Mouse (Mus musculus) liver, embryonic 15.5 days (tissue): ENCODE results near the gene Ddx21. TPM values are rescaled to one million over a fixed set of nuclear protein-coding genes. Genes with fewer than 3 reads are reported as not detected.
"Not testable (repeated sequence)": the region's sequence is repeated elsewhere in the genome, so short reads cannot be mapped to it uniquely, and the experiment has no call there.

Experiments used
- ATAC-seq: fragments of 200-750 bp; cut with Nextera tagmentation; 2 replicates; pipeline ENCODE4 v1.8.0; 2017; ENCODE audit warnings: moderate number of reproducible peaks, mild to moderate bottlenecking, moderate library complexity; ENCODE audit not compliant: insufficient read depth
- H3K27ac ChIP-seq: fragments of 300-500 bp; sonication (generic); replicated peaks from 2 replicates; pipeline ENCODE4 v1.5.1; 2015; ENCODE audit warnings: mild to moderate bottlenecking, inconsistent platforms
- H3K27me3 ChIP-seq: fragments of 300-500 bp; sonication (generic); 2 replicates; pipeline ENCODE4 v1.6.1; 2015; ENCODE audit warnings: mild to moderate bottlenecking, inconsistent platforms
- H3K36me3 ChIP-seq: fragments of 300-500 bp; sonication (generic); replicated peaks from 2 replicates; pipeline ENCODE4 v1.6.1; 2015; ENCODE audit warnings: moderate library complexity, mild to moderate bottlenecking, inconsistent platforms
- H3K4me1 ChIP-seq: fragments of 300-500 bp; sonication (generic); replicated peaks from 2 replicates; pipeline ENCODE4 v1.6.1; 2015; ENCODE audit warnings: inconsistent platforms
- H3K4me2 ChIP-seq: fragments of 300-500 bp; sonication (generic); 2 replicates; pipeline ENCODE4 v1.6.1; 2015; ENCODE audit warnings: moderate library complexity, mild to moderate bottlenecking, inconsistent platforms
- H3K4me3 ChIP-seq: fragments of 300-500 bp; sonication (generic); replicated peaks from 2 replicates; pipeline ENCODE4 v1.5.1; 2015; ENCODE audit warnings: mild to moderate bottlenecking, inconsistent platforms
- H3K9ac ChIP-seq: fragments of 300-500 bp; sonication (generic); 2 replicates; pipeline ENCODE4 v1.6.1; 2015; ENCODE audit warnings: moderate library complexity, mild to moderate bottlenecking, inconsistent platforms
- H3K9me3 ChIP-seq: fragments of 300-500 bp; sonication (generic); replicated peaks from 2 replicates; pipeline ENCODE4 v1.6.1; 2016; ENCODE audit warnings: inconsistent platforms
- WGBS: fragments of 180-500 bp; shearing (Covaris S2); methylation state at CpG from one replicate; pipeline ENCODE4 v1.1.7; 2015; ENCODE audit warnings: mixed read lengths; ENCODE audit not compliant: insufficient replicate concordance; 5-methylcytosine and 5-hydroxymethylcytosine counted together
- polyA plus RNA-seq: library from polyadenylated mRNA; unstranded; fragments of >200 nt; fragmentation: Nextera tagmentation; extraction: Ambion mirVana; gene quantifications from 2 replicates; pipeline ENCODE4 v1.2.1, GENCODE M21; 2015

Ddx21 gene
- 10.7 and 11.8 TPM in 2 replicates for polyA plus RNA-seq

GRCm38 (mm10) chr10:62602177-62603040 lies at the start of gene Ddx21:
Gene Ddx21, minus strand, starts transcription at chr10:62602281.
- ATAC-seq, result peak; percentile 91
- peak within 1 kb of the TSS; percentile 91 for H3K4me3 ChIP-seq
- 1% methylated on average over 53 of the region's 53 CpGs for whole genome bisulfite sequencing
- peak within 1 kb of the TSS; percentile 75 for H3K27ac ChIP-seq
- H3K36me3 ChIP-seq, result peaks cover 17% of the 10 kb centered on the region
- H3K4me2 ChIP-seq, result peak within 1 kb of the TSS; percentile 97
- H3K9me3 ChIP-seq, result no peaks in the 10 kb centered on the region
- H3K4me1 ChIP-seq, result peaks cover 37% of the 10 kb centered on the region
- no peaks in the 10 kb centered on the region for H3K27me3 ChIP-seq
- peak within 1 kb of the TSS; percentile 79 for H3K9ac ChIP-seq

GRCm38 (mm10) chr10:62650881-62651810 lies 49.1 kb upstream of the Ddx21 start, which contains the start of gene Ddx50:
Gene Ddx50, minus strand, starts transcription at chr10:62651218.
- Histone ChIP-seq H3K9ac (peak within 1 kb of the TSS; percentile 86), H3K9me3 (no peaks in the 10 kb centered on the region), H3K4me2 (peak within 1 kb of the TSS; percentile 89), H3K36me3 (peaks cover 7% of the 10 kb centered on the region), H3K27me3 (no peaks in the 10 kb centered on the region), H3K4me1 (peaks cover 24% of the 10 kb centered on the region), H3K27ac (peak within 1 kb of the TSS; percentile 91), H3K4me3 (peak within 1 kb of the TSS; percentile 98)
- under 1% methylated on average over 88 of the region's 89 CpGs for WGBS
- ATAC-seq, result peak; percentile 98

GRCm38 (mm10) chr10:62650358-62650782 lies 48.3 kb upstream of the Ddx21 start:
- H3K9ac ChIP-seq, result peak overlapping the region; percentile 86
- peak overlapping the region; percentile 89 for H3K4me2 ChIP-seq
- no peaks in the 10 kb centered on the region for H3K27me3 ChIP-seq
- no peak for ATAC-seq
- H3K36me3 ChIP-seq, result peaks cover 11% of the 10 kb centered on the region
- peak overlapping the region; percentile 98 for H3K4me3 ChIP-seq
- H3K4me1 ChIP-seq, result peaks cover 24% of the 10 kb centered on the region
- H3K27ac ChIP-seq, result peak overlapping the region; percentile 91
- H3K9me3 ChIP-seq, result no peaks in the 10 kb centered on the region
- under 1% methylated on average over 17 of the region's 17 CpGs for WGBS

GRCm38 (mm10) chr10:62604161-62604560 lies 2.1 kb upstream of the Ddx21 start:
- no peak for ATAC-seq
- 69% methylated on average over 3 of the region's 3 CpGs for WGBS

GRCm38 (mm10) chr10:62603233-62604030 lies 1.4 kb upstream of the Ddx21 start:
- peak overlapping the region; percentile 97 for H3K4me2 ChIP-seq
- no peak overlapping the region for H3K27ac ChIP-seq
- H3K9ac ChIP-seq, result no peak overlapping the region
- peak overlapping the region; percentile 91 for H3K4me3 ChIP-seq
- 70% methylated on average over 12 of the region's 12 CpGs for WGBS
- no peaks in the 10 kb centered on the region for H3K9me3 ChIP-seq
- no peaks in the 10 kb centered on the region for H3K27me3 ChIP-seq
- peaks cover 7% of the 10 kb centered on the region for H3K36me3 ChIP-seq
- H3K4me1 ChIP-seq, result peaks cover 31% of the 10 kb centered on the region
- no peak for ATAC-seq

More at GRCm38 (mm10) chr10:62604161-62604560, 2.1 kb upstream of the Ddx21 start:
- Histone ChIP-seq H3K4me1 (peaks cover 31% of the 10 kb centered on the region), H3K4me3 (no peak overlapping the region), H3K27me3 (no peaks in the 10 kb centered on the region), H3K4me2 (peak overlapping the region; percentile 97; the same call in 1 of the 2 replicates), H3K36me3 (0 out of 2 replicates have a peak, but pooled peaks cover under 1% of the 10 kb centered on the region), H3K27ac (no peak overlapping the region), H3K9ac (no peak overlapping the region), H3K9me3 (no peaks in the 10 kb centered on the region)

- no peaks in the 10 kb centered on the region for H3K27me3 ChIP-seq
- peak overlapping the region; percentile 91 for H3K4me3 ChIP-seq
- H3K27ac ChIP-seq, result peak overlapping the region; percentile 75
- peak overlapping the region; percentile 97 for H3K4me2 ChIP-seq
- peaks cover 38% of the 10 kb centered on the region for H3K4me1 ChIP-seq
- under 1% methylated on average over 23 of the region's 23 CpGs for WGBS
- peak overlapping the region; percentile 79 for H3K9ac ChIP-seq
- no peaks in the 10 kb centered on the region for H3K9me3 ChIP-seq
- peaks cover 23% of the 10 kb centered on the region for H3K36me3 ChIP-seq
- ATAC-seq, result peak; percentile 65
Measured at GRCm38 (mm10) chr10:62601833-62602176, 276 bp downstream of the Ddx21 start.

GRCm38 (mm10) chr10:62601053-62601791 lies 859 bp downstream of the Ddx21 start:
- Histone ChIP-seq H3K9me3 (no peaks in the 10 kb centered on the region), H3K4me2 (peak overlapping the region; percentile 97), H3K36me3 (peaks cover 26% of the 10 kb centered on the region), H3K27ac (no peak overlapping the region), H3K4me1 (peaks cover 38% of the 10 kb centered on the region), H3K27me3 (no peaks in the 10 kb centered on the region), H3K9ac (peak overlapping the region; percentile 79), H3K4me3 (peak overlapping the region; percentile 91)
- WGBS, result 5% methylated on average over 20 of the region's 20 CpGs
- ATAC-seq, result no peak

- H3K36me3 ChIP-seq, result peaks cover 37% of the 10 kb centered on the region
- H3K4me2 ChIP-seq, result peak overlapping the region; percentile 97
- H3K4me1 ChIP-seq, result peaks cover 38% of the 10 kb centered on the region
- no peak for ATAC-seq
- H3K4me3 ChIP-seq, result 0 out of 2 replicates have a peak overlapping the region, but pooled peaks have one; percentile 91
- no peaks in the 10 kb centered on the region for H3K27me3 ChIP-seq
- no peaks in the 10 kb centered on the region for H3K9me3 ChIP-seq
- 65% methylated on average over 6 of the region's 6 CpGs for WGBS
- H3K27ac ChIP-seq, result no peak overlapping the region
- H3K9ac ChIP-seq, result no peak overlapping the region
Measured at GRCm38 (mm10) chr10:62600056-62600455, 2.0 kb downstream of the Ddx21 start.

- peaks cover 44% of the 10 kb centered on the region for H3K36me3 ChIP-seq
Measured at GRCm38 (mm10) chr10:62599311-62599710, 2.8 kb downstream of the Ddx21 start.

GRCm38 (mm10) chr10:62592496-62592895 lies 9.6 kb downstream of the Ddx21 start:
- Histone ChIP-seq H3K27me3 (no peaks in the 10 kb centered on the region), H3K9me3 (no peaks in the 10 kb centered on the region), H3K4me2 (no peak overlapping the region), H3K4me1 (0 out of 2 replicates have a peak, but pooled peaks cover 6% of the 10 kb centered on the region), H3K9ac (no peak overlapping the region), H3K4me3 (no peak overlapping the region), H3K27ac (no peak overlapping the region), H3K36me3 (peaks cover 94% of the 10 kb centered on the region)
- 87% methylated on average over 7 of the region's 7 CpGs for WGBS
- ATAC-seq, result no peak

More at GRCm38 (mm10) chr10:62599311-62599710, 2.8 kb downstream of the Ddx21 start:
- not testable (repeated sequence) for ATAC-seq, H3K27me3 ChIP-seq, H3K9me3 ChIP-seq, H3K9ac ChIP-seq, H3K27ac ChIP-seq, H3K4me3 ChIP-seq, H3K4me2 ChIP-seq
- H3K4me1 ChIP-seq, result peaks cover 38% of the 10 kb centered on the region
- 75% methylated on average over 3 of the region's 3 CpGs for WGBS
